Mouse (Mus musculus) layer of hippocampus, adult 18-20 months (tissue): ENCODE measurements around the gene Wdr37. TPM values are rescaled to one million over a fixed set of nuclear protein-coding genes. Genes with fewer than 3 reads are reported as not detected.

Experiments
- DNase-seq, 2 experiments: peaks; one replicate each; pipeline ENCODE4 v3.0.0; 2022; ENCODE audit warnings: low spot score in 2 of 2
- total RNA-seq, 2 experiments: library from RNA; stranded (reverse); gene quantifications; 2 replicates each; pipeline ENCODE4 v1.2.3; 2021

Gene Wdr37
- total RNA-seq, 2 experiments from 2014 or later = 82.3 to 100 TPM

DNA sequence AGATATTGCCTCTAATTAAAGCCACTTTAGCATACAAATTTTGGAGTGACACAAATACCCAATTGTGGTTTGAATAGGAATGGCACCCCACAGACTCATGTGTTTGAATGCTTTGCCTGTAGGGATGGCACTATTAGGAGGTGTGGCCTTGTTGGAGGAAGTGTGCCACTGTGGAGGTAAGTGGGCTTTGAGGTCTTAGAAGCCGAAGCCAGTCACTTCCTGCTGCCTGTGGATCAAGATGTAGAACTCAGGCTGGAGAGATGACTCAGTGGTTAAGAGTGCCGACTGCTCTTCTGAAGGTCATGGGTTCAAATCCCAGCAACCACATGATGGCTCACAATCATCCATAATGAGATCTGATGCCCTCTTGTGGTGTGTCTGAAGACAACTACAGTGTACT is 30.8 kb downstream of the Wdr37 start:
- DNase-seq = no peak

DNA sequence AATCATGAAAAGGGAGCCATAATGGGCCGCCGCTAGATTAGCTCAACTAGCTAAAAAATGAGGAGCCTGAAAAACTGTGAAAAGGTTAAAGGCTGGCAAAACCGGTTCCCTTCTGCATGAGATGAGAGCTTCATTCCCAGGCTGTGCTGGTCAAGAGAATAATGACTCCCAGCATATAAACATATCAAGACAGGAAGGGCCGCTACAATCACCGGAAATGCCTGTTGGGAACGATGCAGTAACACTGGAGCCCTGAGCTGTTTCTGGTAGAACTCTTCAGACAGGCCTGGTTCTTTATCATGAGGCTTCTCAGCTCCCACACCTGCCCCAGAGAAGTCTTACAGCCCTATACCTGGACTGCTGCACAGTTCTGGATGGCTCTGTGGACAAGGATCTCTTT is 31.8 kb downstream of the Wdr37 start:
- DNase-seq = no peak

GRCm38 (mm10) chr13:8839111-8839510 is 32.6 kb downstream of the Wdr37 start:
- DNase-seq = no peak

- no peak for DNase-seq
Observed at GRCm38 (mm10) chr13:8838394-8838793, 33.3 kb downstream of the Wdr37 start.

DNA sequence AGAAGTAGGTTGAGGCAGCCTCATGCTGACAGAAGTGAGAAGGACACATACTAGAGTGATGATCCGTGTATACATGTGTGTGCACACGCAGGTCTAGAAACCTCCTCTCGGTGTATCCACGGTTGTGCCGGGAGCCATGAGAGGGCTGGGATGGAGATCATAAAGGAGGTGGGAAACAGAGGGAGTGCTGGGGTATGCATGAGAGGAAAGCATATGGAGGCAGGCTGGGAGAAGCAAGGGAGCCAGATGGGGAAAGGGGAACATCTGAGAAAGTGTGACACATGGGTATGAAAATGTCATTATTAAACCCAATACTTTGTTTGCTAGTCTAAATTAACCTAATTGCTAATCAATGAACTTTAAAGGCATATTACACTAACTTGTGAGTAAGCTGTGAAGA is 37.1 kb downstream of the Wdr37 start:
- peak; percentile 68 to 83 for DNase-seq

DNA sequence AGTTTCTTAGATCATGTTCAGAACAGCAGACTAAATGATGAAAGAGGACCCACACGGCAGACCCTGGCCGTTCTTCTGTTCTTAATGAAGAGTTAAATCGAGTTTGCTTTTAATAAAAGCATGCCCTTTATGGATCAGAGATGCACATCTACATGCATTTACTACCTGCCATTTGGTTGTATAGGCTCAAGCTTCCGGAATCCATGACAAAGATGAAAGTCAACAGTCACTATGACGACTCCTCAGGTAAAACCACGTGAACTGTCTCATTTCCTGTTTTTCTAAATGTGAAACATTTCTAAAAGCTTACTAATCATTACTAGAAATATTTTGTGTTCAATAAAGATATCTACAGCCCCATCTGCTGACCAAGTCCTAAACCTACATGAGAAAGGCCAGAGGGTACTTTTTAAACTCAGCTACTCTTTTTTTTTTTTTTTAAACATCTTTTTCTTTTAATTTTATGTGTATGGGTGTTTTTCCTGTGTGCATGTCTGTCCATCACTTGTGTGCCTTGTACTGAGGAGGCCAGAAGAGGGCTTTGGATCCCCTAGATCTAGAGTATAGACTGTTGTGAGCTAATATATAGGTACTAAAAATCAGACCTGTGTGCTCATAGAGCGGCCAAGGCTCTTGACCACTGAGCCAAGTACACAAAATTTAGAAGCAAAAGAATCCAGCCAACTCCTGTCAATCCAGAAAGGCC is 40.0 kb downstream of the Wdr37 start:
- DNase-seq = no peak

DNA sequence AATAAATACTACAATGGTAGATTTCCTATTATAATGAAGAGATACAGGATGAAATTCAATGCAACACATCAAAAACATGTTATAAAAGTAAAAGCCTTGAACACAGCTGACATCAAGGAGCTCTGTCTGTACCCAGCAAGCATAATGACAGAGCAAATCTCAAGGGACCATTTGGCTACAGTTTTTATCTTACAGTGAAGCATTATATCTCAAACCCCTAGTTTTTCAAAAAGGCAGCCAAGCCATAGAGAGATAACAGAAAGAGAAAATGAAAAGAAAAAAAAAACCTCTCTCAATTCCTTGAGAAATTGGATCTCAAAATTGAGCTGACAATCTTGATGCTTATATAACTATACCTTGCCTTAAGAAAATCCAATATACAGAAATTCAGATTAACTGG is 41.0 kb downstream of the Wdr37 start:
- DNase-seq = no peak

- no peak for DNase-seq
Observed at GRCm38 (mm10) chr13:8829784-8830183, 41.9 kb downstream of the Wdr37 start.

- no peak for DNase-seq
Observed at GRCm38 (mm10) chr13:8828946-8829345, 42.8 kb downstream of the Wdr37 start.

- no peak for DNase-seq
Observed at GRCm38 (mm10) chr13:8823546-8823945, 48.2 kb downstream of the Wdr37 start.

- peak in 1 of 2 experiments; percentile 47 for DNase-seq
Observed at GRCm38 (mm10) chr13:8823120-8823519, 48.6 kb downstream of the Wdr37 start.

- no peak for DNase-seq
Observed at GRCm38 (mm10) chr13:8822201-8822600, 49.5 kb downstream of the Wdr37 start.

DNA sequence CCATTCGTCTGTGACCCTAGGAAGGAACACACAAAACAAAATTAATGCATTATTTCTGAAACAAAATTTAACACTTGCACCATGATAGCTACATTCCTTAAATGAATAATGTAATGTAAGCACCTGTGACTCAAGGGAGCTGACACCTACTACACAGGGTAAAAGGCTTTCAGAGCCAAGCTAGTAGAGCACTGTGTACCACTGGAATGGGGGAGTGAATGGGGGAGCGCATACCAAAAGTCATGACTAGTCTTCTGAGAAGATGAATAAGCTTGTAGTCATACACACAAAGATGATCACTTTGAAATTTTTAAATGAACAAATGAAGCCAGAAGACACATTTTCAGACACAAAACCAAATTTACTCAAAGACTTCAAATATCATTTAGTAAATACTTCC is 65.8 kb downstream of the Wdr37 start:
- DNase-seq = no peak

GRCm38 (mm10) chr13:8800576-8800975 is 71.1 kb downstream of the Wdr37 start:
- no peak for DNase-seq

- DNase-seq = no peak
Observed at GRCm38 (mm10) chr13:8793217-8793616, 78.5 kb downstream of the Wdr37 start.

GRCm38 (mm10) chr13:8785185-8785584 is 86.5 kb downstream of the Wdr37 start:
- DNase-seq = peak in 1 of 2 experiments; percentile 70

DNA sequence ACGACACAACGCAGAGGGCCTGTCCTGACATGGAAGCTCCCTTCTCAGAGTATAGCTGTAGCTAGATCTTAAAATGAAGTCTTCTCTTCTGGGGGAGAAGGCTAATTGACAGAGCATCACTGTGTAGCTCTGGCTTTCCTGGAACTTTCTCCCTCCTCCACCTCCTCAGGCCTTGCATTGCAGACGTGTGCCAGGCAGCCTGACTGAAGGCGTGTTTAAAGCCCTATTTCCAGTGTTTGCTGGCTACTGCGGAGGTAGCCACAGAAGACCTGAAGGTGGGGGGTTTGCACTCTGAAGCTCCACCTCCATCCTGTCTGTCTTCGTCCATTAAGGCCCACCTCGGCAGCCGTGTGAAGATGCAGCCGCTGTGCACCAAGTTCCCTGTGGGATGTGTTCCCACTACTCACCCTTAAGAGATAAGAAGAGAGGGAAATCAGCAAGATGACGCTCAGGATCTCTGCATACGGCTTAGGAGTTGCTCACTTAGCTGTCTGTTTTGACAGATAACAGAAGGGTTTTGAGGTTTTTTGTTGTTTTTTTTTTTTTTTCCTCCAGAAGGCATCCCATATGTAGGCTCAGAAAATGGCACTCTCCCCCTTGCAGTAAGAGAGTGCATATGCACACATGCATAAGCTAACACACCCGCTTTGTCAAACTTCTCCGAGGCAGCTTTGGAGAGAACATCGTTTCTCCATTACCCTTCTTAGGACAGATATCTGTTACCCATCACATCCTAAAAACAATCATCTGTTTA is 87.2 kb downstream of the Wdr37 start:
- peak in 1 of 2 experiments; percentile 29 for DNase-seq

- no peak for DNase-seq
Observed at GRCm38 (mm10) chr13:8783686-8784307, 87.9 kb downstream of the Wdr37 start.

DNA sequence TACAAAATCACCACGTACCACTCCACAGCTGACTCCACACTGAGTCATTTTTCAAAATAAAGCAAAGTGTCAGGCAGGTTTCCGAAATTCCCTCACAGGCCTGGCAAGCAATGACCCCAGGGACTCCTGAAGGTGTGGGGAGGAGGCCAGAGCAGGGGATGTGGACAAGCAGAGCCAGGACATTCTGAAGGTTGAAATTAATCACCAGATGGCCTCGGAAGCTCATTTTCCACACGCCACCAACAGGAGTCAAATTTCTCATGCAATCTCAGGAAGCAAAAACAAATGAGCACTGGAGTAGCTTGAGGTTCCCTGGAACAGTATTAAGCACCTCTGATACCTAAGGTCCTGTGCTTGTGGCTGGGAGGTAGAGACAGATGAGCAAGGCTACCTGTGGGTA is 89.1 kb downstream of the Wdr37 start:
- no peak for DNase-seq

- DNase-seq = peak in 1 of 2 experiments; percentile 48
Observed at GRCm38 (mm10) chr13:8780441-8780840, 91.3 kb downstream of the Wdr37 start.

DNA sequence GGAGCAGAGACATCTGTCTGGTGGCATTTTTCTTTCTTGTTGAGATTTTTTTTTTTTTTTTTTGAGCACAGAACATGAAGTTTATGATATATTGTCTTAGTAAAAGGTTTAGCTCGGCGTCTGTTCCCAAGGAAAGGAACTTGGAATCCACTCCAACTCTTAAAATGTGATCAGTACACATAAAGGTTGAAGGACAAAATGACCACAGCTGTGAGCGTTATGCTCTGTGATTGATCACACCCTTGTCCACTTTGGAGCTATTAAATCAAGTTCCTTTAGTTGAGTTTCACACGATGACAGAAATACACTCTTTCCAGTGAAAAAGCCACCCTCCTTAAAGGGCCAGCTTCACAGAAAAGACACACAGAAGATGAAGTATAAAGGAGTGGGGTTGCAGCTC is 101.1 kb downstream of the Wdr37 start:
- DNase-seq = no peak

GRCm38 (mm10) chr13:8769654-8770227 is 102.0 kb downstream of the Wdr37 start:
- DNase-seq = no peak
